Mouse (Mus musculus): ENCODE results near the gene Sult6b2. TPM values are rescaled to one million over a fixed set of nuclear protein-coding genes. Genes with fewer than 3 reads are reported as not detected.

Sult6b2 gene
- total and polyA plus RNA-seq, 2 experiments: not detected

DNA sequence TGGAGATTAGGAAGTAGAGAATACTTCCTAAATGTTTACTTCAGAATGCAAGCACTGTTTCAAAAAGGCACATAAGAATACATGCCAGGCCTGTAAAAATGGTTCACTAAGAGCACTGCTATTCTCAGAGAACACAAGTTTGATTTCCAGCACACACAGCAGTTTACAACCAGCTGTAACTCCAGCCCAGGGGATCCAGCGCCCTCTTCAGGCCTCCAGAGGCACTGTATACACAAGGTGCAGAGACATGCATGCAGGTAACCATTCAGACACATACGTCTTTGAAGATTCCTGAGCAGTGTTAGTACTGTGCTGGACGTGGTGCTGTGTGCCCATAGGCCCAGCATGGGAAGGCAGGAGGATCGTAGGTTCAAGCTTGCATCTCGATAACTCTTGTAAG, 30.7 kb downstream of the Sult6b2 start:
- no peak overlapping the region for H3K9ac ChIP-seq (ENCODE audit: low read depth, low read length)
- no peaks in the 10 kb centered on the region for H3K4me1 ChIP-seq (ENCODE audit: control insufficient read depth, insufficient read depth, low read length)
- WGBS: 94% methylated on average over 5 of the region's 5 CpGs
- TF ChIP-seq POLR2A (IDR thresholded peaks at IDR 0.05; ENCODE audit: extremely low read depth, insufficient read depth, low read length): no peak
- peak; percentile 44 for TF ChIP-seq CTCF (IDR thresholded peaks at IDR 0.05; ENCODE audit: low read depth, low read length)
- no peaks in the 10 kb centered on the region for H3K79me2 ChIP-seq (ENCODE audit: control insufficient read depth, insufficient read depth, low read length)
- H3K4me3 ChIP-seq (ENCODE audit: insufficient read depth, low read depth, low read length): no peak overlapping the region
- no peaks in the 10 kb centered on the region for H3K27me3 ChIP-seq (ENCODE audit: control insufficient read depth, insufficient read depth, low read length)
- peaks cover 24% of the 10 kb centered on the region for H3K36me3 ChIP-seq (ENCODE audit: control insufficient read depth, insufficient read depth, low read length)
- H3K27ac ChIP-seq (replicated peaks; ENCODE audit: insufficient read depth, low read depth, low read length): no peak overlapping the region
- no peak for DNase-seq (ENCODE audit: extremely low read depth, low read depth, low spot score)

DNA sequence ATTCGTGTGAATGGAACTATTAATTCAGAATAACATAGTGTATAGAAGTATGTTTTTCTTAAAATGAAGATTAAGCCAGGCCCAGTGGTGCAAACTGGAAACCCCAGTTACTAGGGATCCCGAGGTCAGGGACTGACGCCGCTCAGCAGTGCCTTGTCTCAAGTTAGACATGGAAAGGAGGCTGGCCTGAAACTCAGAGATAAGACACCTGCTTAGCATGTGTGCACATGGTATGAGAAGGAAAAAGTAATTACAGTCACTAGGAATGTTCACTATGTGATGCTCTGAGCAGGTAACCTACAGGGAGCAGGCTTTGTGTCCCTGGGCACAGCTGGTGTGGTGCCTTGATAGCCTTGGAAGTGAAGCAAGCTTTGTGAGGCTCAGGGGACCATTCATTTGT, 32.7 kb downstream of the Sult6b2 start:
- H3K79me2 ChIP-seq (ENCODE audit: control insufficient read depth, insufficient read depth, low read length): no peaks in the 10 kb centered on the region
- WGBS: 96% methylated on average over 4 of the region's 4 CpGs
- TF ChIP-seq POLR2A (IDR thresholded peaks at IDR 0.05; ENCODE audit: extremely low read depth, insufficient read depth, low read length): no peak
- no peak for TF ChIP-seq CTCF (IDR thresholded peaks at IDR 0.05; ENCODE audit: low read depth, low read length)
- no peak overlapping the region for H3K4me3 ChIP-seq (ENCODE audit: insufficient read depth, low read depth, low read length)
- H3K27ac ChIP-seq (replicated peaks; ENCODE audit: insufficient read depth, low read depth, low read length): no peak overlapping the region
- no peaks in the 10 kb centered on the region for H3K27me3 ChIP-seq (ENCODE audit: control insufficient read depth, insufficient read depth, low read length)
- no peaks in the 10 kb centered on the region for H3K4me1 ChIP-seq (ENCODE audit: control insufficient read depth, insufficient read depth, low read length)
- H3K36me3 ChIP-seq (ENCODE audit: control insufficient read depth, insufficient read depth, low read length): peaks cover 38% of the 10 kb centered on the region
- no peak for DNase-seq (ENCODE audit: extremely low read depth, low read depth, low spot score)
- H3K9ac ChIP-seq (ENCODE audit: low read depth, low read length): no peak overlapping the region

GRCm38 (mm10) chr6:142769896-142770295, 34.4 kb downstream of the Sult6b2 start:
- Histone ChIP-seq H3K79me2 (ENCODE audit: control insufficient read depth, insufficient read depth, low read length) (no peaks in the 10 kb centered on the region), H3K36me3 (ENCODE audit: control insufficient read depth, insufficient read depth, low read length) (peaks cover 51% of the 10 kb centered on the region)
- 46% methylated on average over 3 of the region's 3 CpGs for WGBS

DNA sequence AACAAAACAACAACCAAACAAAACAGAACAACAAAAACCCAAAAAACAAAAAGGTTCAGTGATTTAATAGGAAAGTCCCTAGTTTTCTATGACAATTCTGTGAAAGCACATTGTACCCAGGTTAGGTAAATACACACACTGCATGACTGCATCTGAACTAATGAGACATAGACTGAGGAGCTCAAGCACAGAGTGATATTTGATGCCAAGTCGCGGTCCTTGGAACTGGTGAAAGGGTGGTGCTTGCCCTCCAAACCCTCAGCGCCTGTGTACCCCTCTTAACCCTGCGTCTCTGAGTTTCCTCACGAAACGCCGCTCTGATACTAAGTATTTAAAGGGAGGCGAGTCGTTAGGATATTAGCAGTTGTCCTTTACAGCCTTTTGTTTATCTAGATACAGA, 37.0 kb downstream of the Sult6b2 start:
- no peak for DNase-seq (ENCODE audit: extremely low read depth, low read depth, low spot score)
- no peaks in the 10 kb centered on the region for H3K4me1 ChIP-seq (ENCODE audit: control insufficient read depth, insufficient read depth, low read length)
- H3K27ac ChIP-seq (replicated peaks; ENCODE audit: insufficient read depth, low read depth, low read length): no peak overlapping the region
- peaks cover 47% of the 10 kb centered on the region for H3K36me3 ChIP-seq (ENCODE audit: control insufficient read depth, insufficient read depth, low read length)
- H3K9ac ChIP-seq (ENCODE audit: low read depth, low read length): no peak overlapping the region
- H3K27me3 ChIP-seq (ENCODE audit: control insufficient read depth, insufficient read depth, low read length): no peaks in the 10 kb centered on the region
- WGBS: 94% methylated on average over 9 of the region's 9 CpGs
- TF ChIP-seq CTCF (IDR thresholded peaks at IDR 0.05; ENCODE audit: low read depth, low read length): no peak
- no peak for TF ChIP-seq POLR2A (IDR thresholded peaks at IDR 0.05; ENCODE audit: extremely low read depth, insufficient read depth, low read length)
- no peak overlapping the region for H3K4me3 ChIP-seq (ENCODE audit: insufficient read depth, low read depth, low read length)
- no peaks in the 10 kb centered on the region; the same call in 1 of the 2 replicates for H3K79me2 ChIP-seq (ENCODE audit: control insufficient read depth, insufficient read depth, low read length)

More at GRCm38 (mm10) chr6:142769896-142770295, 34.4 kb downstream of the Sult6b2 start:
- H3K27me3 ChIP-seq (ENCODE audit: control insufficient read depth, insufficient read depth, low read length): no peaks in the 10 kb centered on the region
- no peaks in the 10 kb centered on the region for H3K4me1 ChIP-seq (ENCODE audit: control insufficient read depth, insufficient read depth, low read length)
- TF ChIP-seq POLR2A (IDR thresholded peaks at IDR 0.05; ENCODE audit: extremely low read depth, insufficient read depth, low read length): no peak
- TF ChIP-seq CTCF (IDR thresholded peaks at IDR 0.05; ENCODE audit: low read depth, low read length): no peak
- no peak overlapping the region for H3K27ac ChIP-seq (replicated peaks; ENCODE audit: insufficient read depth, low read depth, low read length)
- no peak overlapping the region for H3K9ac ChIP-seq (ENCODE audit: low read depth, low read length)
- no peak overlapping the region for H3K4me3 ChIP-seq (ENCODE audit: insufficient read depth, low read depth, low read length)
- DNase-seq (ENCODE audit: extremely low read depth, low read depth, low spot score): peak; percentile 65

DNA sequence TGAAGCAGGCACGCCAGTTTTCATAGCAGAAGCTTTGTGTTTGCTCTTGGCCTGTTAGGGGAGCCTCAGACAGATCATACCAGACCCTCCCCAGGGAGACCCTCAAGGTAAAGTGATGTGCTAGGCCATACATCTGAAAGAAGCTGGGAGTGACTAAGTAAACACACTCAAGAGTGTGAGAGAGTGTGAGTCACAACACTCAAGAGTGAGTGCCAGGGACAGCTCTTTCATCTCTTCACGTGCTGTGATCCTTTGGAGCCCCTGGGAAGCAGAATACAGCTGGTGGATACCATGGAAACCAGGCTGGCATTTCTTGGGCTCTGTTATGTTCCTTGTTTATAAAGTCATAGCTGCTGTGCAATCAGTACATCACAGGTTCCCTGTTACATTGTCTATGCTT, 39.4 kb downstream of the Sult6b2 start:
- H3K36me3 ChIP-seq (ENCODE audit: control insufficient read depth, insufficient read depth, low read length): peaks cover 49% of the 10 kb centered on the region
- WGBS: 98% methylated on average over 2 of the region's 2 CpGs
- H3K4me1 ChIP-seq (ENCODE audit: control insufficient read depth, insufficient read depth, low read length): no peaks in the 10 kb centered on the region; the same call in 1 of the 2 replicates
- no peak overlapping the region for H3K27ac ChIP-seq (replicated peaks; ENCODE audit: insufficient read depth, low read depth, low read length)
- H3K4me3 ChIP-seq (ENCODE audit: insufficient read depth, low read depth, low read length): no peak overlapping the region
- DNase-seq (ENCODE audit: extremely low read depth, low read depth, low spot score): no peak
- H3K9ac ChIP-seq (ENCODE audit: low read depth, low read length): no peak overlapping the region
- H3K27me3 ChIP-seq (ENCODE audit: control insufficient read depth, insufficient read depth, low read length): no peaks in the 10 kb centered on the region
- peaks cover 3% of the 10 kb centered on the region; the same call in 1 of the 2 replicates for H3K79me2 ChIP-seq (ENCODE audit: control insufficient read depth, insufficient read depth, low read length)
- TF ChIP-seq CTCF (IDR thresholded peaks at IDR 0.05; ENCODE audit: low read depth, low read length) (no peak), POLR2A (IDR thresholded peaks at IDR 0.05; ENCODE audit: extremely low read depth, insufficient read depth, low read length) (no peak)

GRCm38 (mm10) chr6:142759633-142760032, 44.7 kb downstream of the Sult6b2 start:
- Histone ChIP-seq H3K27ac (replicated peaks; ENCODE audit: insufficient read depth, low read depth, low read length) (no peak overlapping the region), H3K4me3 (ENCODE audit: insufficient read depth, low read depth, low read length) (no peak overlapping the region)
- WGBS: 85% methylated on average over 2 of the region's 2 CpGs

More at GRCm38 (mm10) chr6:142759633-142760032, 44.7 kb downstream of the Sult6b2 start:
- TF ChIP-seq POLR2A (IDR thresholded peaks at IDR 0.05; ENCODE audit: extremely low read depth, insufficient read depth, low read length) (no peak), CTCF (IDR thresholded peaks at IDR 0.05; ENCODE audit: low read depth, low read length) (no peak)
- DNase-seq (ENCODE audit: extremely low read depth, low read depth, low spot score): no peak
- no peaks in the 10 kb centered on the region for H3K27me3 ChIP-seq (ENCODE audit: control insufficient read depth, insufficient read depth, low read length)
- peaks cover 24% of the 10 kb centered on the region for H3K79me2 ChIP-seq (ENCODE audit: control insufficient read depth, insufficient read depth, low read length)
- H3K36me3 ChIP-seq (ENCODE audit: control insufficient read depth, insufficient read depth, low read length): peaks cover 21% of the 10 kb centered on the region
- peaks cover 8% of the 10 kb centered on the region for H3K4me1 ChIP-seq (ENCODE audit: control insufficient read depth, insufficient read depth, low read length)
- no peak overlapping the region for H3K9ac ChIP-seq (ENCODE audit: low read depth, low read length)

All from liver, adult 2 months (tissue).